Mouse (Mus musculus): Measurements from ENCODE around the gene Slc7a5.

GRCm38 (mm10) chr8:121868196-121868595 lies 39.3 kb downstream of the Slc7a5 start:
- no peak for TF ChIP-seq ZNF384 (IDR thresholded peaks at IDR 0.05; ENCODE audit: low read depth, low read length)
- no peak for TF ChIP-seq HCFC1 (IDR thresholded peaks at IDR 0.05; ENCODE audit: borderline replicate concordance, insufficient read depth, low read length)
- no peak for TF ChIP-seq ZC3H11A (IDR thresholded peaks at IDR 0.05; ENCODE audit: borderline replicate concordance, low read depth, low read length)
- TF ChIP-seq MAFK (IDR thresholded peaks at IDR 0.05; ENCODE audit: insufficient read depth, low read depth, low read length), result no peak
- no peak for TF ChIP-seq CHD2 (IDR thresholded peaks at IDR 0.05; ENCODE audit: low read depth, low read length)

Measured in ES-E14 (cell line).